Mouse (Mus musculus) mouse embryonic stem cell (cell line): Measurements from ENCODE around the gene Nrcam.

Experiments
- in situ Hi-C, 2 experiments: fragments of 300-500 bp; cut with MboI; formaldehyde crosslinking; loops; 1 replicate in 1 of 2; 3 replicates in 1 of 2; pipeline ENCODE4 v1.14.3; 2019 to 2020; ENCODE audit warnings: low sequenced_read_pairs in 2 of 2, low pct_unique_long_range_greater_than_20kb in 1 of 2, mixed read lengths in 1 of 2; ENCODE audit not compliant: unreplicated experiment in 1 of 2

The Nrcam gene

GRCm38 (mm10) chr12:44547721-44548369 is 219.2 kb downstream of the Nrcam start:
- in situ Hi-C loops, result loop anchor here in 1 of 2 experiments (10.0 kb wide), 1 partner anchor 253 kb away; no protein-coding TSS in a partner anchor

GRCm38 (mm10) chr12:44548465-44548864 is 219.8 kb downstream of the Nrcam start:
- in situ Hi-C loops, result loop anchor here in 1 of 2 experiments (10.0 kb wide), 1 partner anchor 254 kb away; no protein-coding TSS in a partner anchor

GRCm38 (mm10) chr12:44551614-44552013 is 222.9 kb downstream of the Nrcam start:
- in situ Hi-C loops, result no loop called here

GRCm38 (mm10) chr12:44554051-44554450 is 225.4 kb downstream of the Nrcam start:
- in situ Hi-C loops, result no loop called here

GRCm38 (mm10) chr12:44554808-44555207 is 226.1 kb downstream of the Nrcam start:
- in situ Hi-C loops, result no loop called here

- in situ Hi-C loops, result no loop called here
Measured at GRCm38 (mm10) chr12:44560002-44560401, 231.3 kb downstream of the Nrcam start.

- in situ Hi-C loops, result no loop called here
Measured at GRCm38 (mm10) chr12:44570070-44570469, 241.4 kb downstream of the Nrcam start.

GRCm38 (mm10) chr12:44572664-44573063 is 244.0 kb downstream of the Nrcam start:
- in situ Hi-C loops, result no loop called here

GRCm38 (mm10) chr12:44574167-44574566 is 245.5 kb downstream of the Nrcam start:
- in situ Hi-C loops, result no loop called here

GRCm38 (mm10) chr12:44601410-44602149 is 272.9 kb downstream of the Nrcam start:
- in situ Hi-C loops, result no loop called here

GRCm38 (mm10) chr12:44602269-44602957 is 273.7 kb downstream of the Nrcam start:
- in situ Hi-C loops, result no loop called here

GRCm38 (mm10) chr12:44602958-44603331 is 274.3 kb downstream of the Nrcam start:
- in situ Hi-C loops, result no loop called here

- in situ Hi-C loops, result no loop called here
Measured at GRCm38 (mm10) chr12:44617001-44617421, 288.3 kb downstream of the Nrcam start.

- in situ Hi-C loops, result no loop called here
Measured at GRCm38 (mm10) chr12:44617488-44617887, 288.8 kb downstream of the Nrcam start.

GRCm38 (mm10) chr12:44639341-44639921 is 310.7 kb downstream of the Nrcam start:
- in situ Hi-C loops, result no loop called here

GRCm38 (mm10) chr12:44640579-44640978 is 311.9 kb downstream of the Nrcam start:
- in situ Hi-C loops, result no loop called here
